Mouse (Mus musculus) cerebral cortex, adult 2 months (tissue): ENCODE data around the gene Dip2c.

Experiments used
- WGBS: fragments of 180-500 bp; shearing (Covaris S2); methylation state at CpG from one replicate; pipeline ENCODE4 v1.1.7; 2018; 5-methylcytosine and 5-hydroxymethylcytosine counted together

The Dip2c gene

GRCm38 (mm10) chr13:9429884-9430283, 153.6 kb downstream of the Dip2c start:
- WGBS: 67% methylated on average over 1 of the region's 1 CpGs

GRCm38 (mm10) chr13:9430724-9431123, 154.4 kb downstream of the Dip2c start:
- WGBS: 53% methylated on average over 2 of the region's 2 CpGs

GRCm38 (mm10) chr13:9443066-9443465, 166.7 kb downstream of the Dip2c start:
- 79% methylated on average over 4 of the region's 4 CpGs for WGBS

GRCm38 (mm10) chr13:9445533-9446294, 169.4 kb downstream of the Dip2c start:
- WGBS: 80% methylated on average over 6 of the region's 6 CpGs

GRCm38 (mm10) chr13:9446448-9447115, 170.3 kb downstream of the Dip2c start:
- 93% methylated on average over 4 of the region's 4 CpGs for WGBS

GRCm38 (mm10) chr13:9450276-9450675, 173.9 kb downstream of the Dip2c start:
- 43% methylated on average over 3 of the region's 3 CpGs for WGBS

- WGBS: 72% methylated on average over 3 of the region's 3 CpGs
Observed at GRCm38 (mm10) chr13:9451952-9452351, 175.6 kb downstream of the Dip2c start.

GRCm38 (mm10) chr13:9454426-9455177, 178.3 kb downstream of the Dip2c start:
- WGBS: 72% methylated on average over 4 of the region's 4 CpGs

GRCm38 (mm10) chr13:9455979-9456378, 179.7 kb downstream of the Dip2c start:
- 47% methylated on average over 1 of the region's 1 CpGs for WGBS

GRCm38 (mm10) chr13:9457420-9458308, 181.3 kb downstream of the Dip2c start:
- 83% methylated on average over 8 of the region's 8 CpGs for WGBS

GRCm38 (mm10) chr13:9464457-9464856, 188.1 kb downstream of the Dip2c start:
- WGBS: 39% methylated on average over 3 of the region's 3 CpGs

- WGBS: 36% methylated on average over 1 of the region's 1 CpGs
Observed at GRCm38 (mm10) chr13:9467216-9467615, 190.9 kb downstream of the Dip2c start.

GRCm38 (mm10) chr13:9473383-9473782, 197.1 kb downstream of the Dip2c start:
- WGBS: 44% methylated on average over 1 of the region's 1 CpGs

- WGBS: 69% methylated on average over 1 of the region's 1 CpGs
Observed at GRCm38 (mm10) chr13:9481722-9482121, 205.4 kb downstream of the Dip2c start.

- WGBS: 82% methylated on average over 3 of the region's 3 CpGs
Observed at GRCm38 (mm10) chr13:9489696-9490095, 213.4 kb downstream of the Dip2c start.

- WGBS: 62% methylated on average over 21 of the region's 21 CpGs
Observed at GRCm38 (mm10) chr13:9494726-9495125, 218.4 kb downstream of the Dip2c start.

GRCm38 (mm10) chr13:9504118-9504856, 228.0 kb downstream of the Dip2c start:
- 49% methylated on average over 6 of the region's 6 CpGs for WGBS

GRCm38 (mm10) chr13:9547698-9548344, 271.5 kb downstream of the Dip2c start:
- 28% methylated on average over 9 of the region's 9 CpGs for WGBS

- 78% methylated on average over 1 of the region's 1 CpGs for WGBS
Observed at GRCm38 (mm10) chr13:9562099-9562498, 285.8 kb downstream of the Dip2c start.

GRCm38 (mm10) chr13:9562921-9563320, 286.6 kb downstream of the Dip2c start:
- WGBS: 10% methylated on average over 2 of the region's 2 CpGs
